Mouse (Mus musculus): Measurements from ENCODE around the gene Avpi1. TPM values are rescaled to one million over a fixed set of nuclear protein-coding genes. Genes with fewer than 3 reads are reported as not detected.

The Avpi1 gene
- polyA plus RNA-seq, 1 experiment from 2014 or later, result 8.3 TPM

- no peak for ATAC-seq
- 93% methylated on average over 5 of the region's 5 CpGs for WGBS
- H3K4me2 ChIP-seq (ENCODE audit: low read length), result no peak overlapping the region
Observed at GRCm38 (mm10) chr19:42127024-42127423, 1.8 kb downstream of the Avpi1 start.

GRCm38 (mm10) chr19:42126219-42126605, 2.6 kb downstream of the Avpi1 start:
- Histone ChIP-seq H3K4me1 (ENCODE audit: control insufficient read depth, insufficient read depth, low read length) (peaks cover 15% of the 10 kb centered on the region), H3K27ac (ENCODE audit: low read length) (no peak overlapping the region), H3K4me2 (ENCODE audit: low read length) (no peak overlapping the region), H3K9ac (ENCODE audit: low read depth, low read length) (no peak overlapping the region), H3K36me3 (ENCODE audit: control insufficient read depth, insufficient read depth, low read length) (peaks cover 5% of the 10 kb centered on the region; the same call in 1 of the 2 replicates), H3K27me3 (ENCODE audit: control insufficient read depth, insufficient read depth, low read depth, low read length) (no peaks in the 10 kb centered on the region; the same call in 1 of the 2 replicates), H3K4me3 (ENCODE audit: low read depth, low read length) (no peak overlapping the region), H3K9me3 (replicated peaks; ENCODE audit: control insufficient read depth, low read length, poor library complexity, severe bottlenecking) (no peaks in the 10 kb centered on the region)
- no peak for ATAC-seq
- WGBS, result 91% methylated on average over 6 of the region's 6 CpGs

More at GRCm38 (mm10) chr19:42127024-42127423, 1.8 kb downstream of the Avpi1 start:
- Histone ChIP-seq H3K36me3 (ENCODE audit: control insufficient read depth, insufficient read depth, low read length) (no peaks in the 10 kb centered on the region; the same call in 1 of the 2 replicates), H3K27me3 (ENCODE audit: control insufficient read depth, insufficient read depth, low read depth, low read length) (no peaks in the 10 kb centered on the region; the same call in 1 of the 2 replicates), H3K9me3 (replicated peaks; ENCODE audit: control insufficient read depth, low read length, poor library complexity, severe bottlenecking) (no peaks in the 10 kb centered on the region), H3K4me1 (ENCODE audit: control insufficient read depth, insufficient read depth, low read length) (peaks cover 15% of the 10 kb centered on the region), H3K9ac (ENCODE audit: low read depth, low read length) (no peak overlapping the region), H3K4me3 (ENCODE audit: low read depth, low read length) (no peak overlapping the region), H3K27ac (ENCODE audit: low read length) (no peak overlapping the region)

- H3K9me3 ChIP-seq (replicated peaks; ENCODE audit: control insufficient read depth, low read length, poor library complexity, severe bottlenecking), result no peaks in the 10 kb centered on the region
- no peak overlapping the region for H3K4me3 ChIP-seq (ENCODE audit: low read depth, low read length)
- H3K36me3 ChIP-seq (ENCODE audit: control insufficient read depth, insufficient read depth, low read length), result peaks cover 10% of the 10 kb centered on the region; the same call in 1 of the 2 replicates
- H3K9ac ChIP-seq (ENCODE audit: low read depth, low read length), result no peak overlapping the region
- no peak overlapping the region for H3K27ac ChIP-seq (ENCODE audit: low read length)
- 79% methylated on average over 11 of the region's 11 CpGs for WGBS
- no peaks in the 10 kb centered on the region; the same call in 1 of the 2 replicates for H3K27me3 ChIP-seq (ENCODE audit: control insufficient read depth, insufficient read depth, low read depth, low read length)
- no peak for ATAC-seq
- no peak overlapping the region for H3K4me2 ChIP-seq (ENCODE audit: low read length)
- peaks cover 15% of the 10 kb centered on the region for H3K4me1 ChIP-seq (ENCODE audit: control insufficient read depth, insufficient read depth, low read length)
Observed at GRCm38 (mm10) chr19:42125501-42126218, 3.2 kb downstream of the Avpi1 start.

GRCm38 (mm10) chr19:42124684-42125083, 4.2 kb downstream of the Avpi1 start:
- Histone ChIP-seq H3K9ac (ENCODE audit: low read depth, low read length) (no peak overlapping the region), H3K4me2 (ENCODE audit: low read length) (no peak overlapping the region), H3K4me1 (ENCODE audit: control insufficient read depth, insufficient read depth, low read length) (peaks cover 13% of the 10 kb centered on the region), H3K27me3 (ENCODE audit: control insufficient read depth, insufficient read depth, low read depth, low read length) (no peaks in the 10 kb centered on the region), H3K4me3 (ENCODE audit: low read depth, low read length) (no peak overlapping the region), H3K27ac (ENCODE audit: low read length) (no peak overlapping the region), H3K36me3 (ENCODE audit: control insufficient read depth, insufficient read depth, low read length) (peaks cover 18% of the 10 kb centered on the region; the same call in 1 of the 2 replicates), H3K9me3 (replicated peaks; ENCODE audit: control insufficient read depth, low read length, poor library complexity, severe bottlenecking) (no peaks in the 10 kb centered on the region)
- no peak for ATAC-seq
- 87% methylated on average over 13 of the region's 13 CpGs for WGBS

GRCm38 (mm10) chr19:42120451-42120850, 8.4 kb downstream of the Avpi1 start:
- Histone ChIP-seq H3K27me3 (ENCODE audit: control insufficient read depth, insufficient read depth, low read depth, low read length) (no peaks in the 10 kb centered on the region), H3K36me3 (ENCODE audit: control insufficient read depth, insufficient read depth, low read length) (peaks cover 30% of the 10 kb centered on the region), H3K9ac (ENCODE audit: low read depth, low read length) (no peak overlapping the region), H3K4me3 (ENCODE audit: low read depth, low read length) (no peak overlapping the region), H3K4me2 (ENCODE audit: low read length) (no peak overlapping the region), H3K27ac (ENCODE audit: low read length) (no peak overlapping the region), H3K9me3 (replicated peaks; ENCODE audit: control insufficient read depth, low read length, poor library complexity, severe bottlenecking) (no peaks in the 10 kb centered on the region), H3K4me1 (ENCODE audit: control insufficient read depth, insufficient read depth, low read length) (no peaks in the 10 kb centered on the region)
- no peak for ATAC-seq
- 97% methylated on average over 8 of the region's 8 CpGs for WGBS

- Histone ChIP-seq H3K4me1 (ENCODE audit: control insufficient read depth, insufficient read depth, low read length) (no peaks in the 10 kb centered on the region), H3K4me2 (ENCODE audit: low read length) (no peak overlapping the region), H3K27me3 (ENCODE audit: control insufficient read depth, insufficient read depth, low read depth, low read length) (no peaks in the 10 kb centered on the region), H3K27ac (ENCODE audit: low read length) (no peak overlapping the region), H3K4me3 (ENCODE audit: low read depth, low read length) (no peak overlapping the region), H3K9me3 (replicated peaks; ENCODE audit: control insufficient read depth, low read length, poor library complexity, severe bottlenecking) (no peaks in the 10 kb centered on the region), H3K36me3 (ENCODE audit: control insufficient read depth, insufficient read depth, low read length) (peaks cover 41% of the 10 kb centered on the region), H3K9ac (ENCODE audit: low read depth, low read length) (no peak overlapping the region)
- 89% methylated on average over 5 of the region's 5 CpGs for WGBS
- ATAC-seq, result no peak
Observed at GRCm38 (mm10) chr19:42118596-42118995, 10.3 kb downstream of the Avpi1 start.

- ATAC-seq, result no peak
- Histone ChIP-seq H3K36me3 (ENCODE audit: control insufficient read depth, insufficient read depth, low read length) (peaks cover 46% of the 10 kb centered on the region), H3K27ac (ENCODE audit: low read length) (no peak overlapping the region), H3K9ac (ENCODE audit: low read depth, low read length) (no peak overlapping the region), H3K4me2 (ENCODE audit: low read length) (no peak overlapping the region), H3K9me3 (replicated peaks; ENCODE audit: control insufficient read depth, low read length, poor library complexity, severe bottlenecking) (no peaks in the 10 kb centered on the region), H3K27me3 (ENCODE audit: control insufficient read depth, insufficient read depth, low read depth, low read length) (no peaks in the 10 kb centered on the region), H3K4me3 (ENCODE audit: low read depth, low read length) (no peak overlapping the region), H3K4me1 (ENCODE audit: control insufficient read depth, insufficient read depth, low read length) (no peaks in the 10 kb centered on the region)
- 96% methylated on average over 9 of the region's 9 CpGs for WGBS
Observed at GRCm38 (mm10) chr19:42118142-42118541, 10.7 kb downstream of the Avpi1 start.

GRCm38 (mm10) chr19:42115783-42116335, 13.0 kb downstream of the Avpi1 start:
- Histone ChIP-seq H3K4me1 (ENCODE audit: control insufficient read depth, insufficient read depth, low read length) (no peaks in the 10 kb centered on the region), H3K4me2 (ENCODE audit: low read length) (no peak overlapping the region), H3K4me3 (ENCODE audit: low read depth, low read length) (no peak overlapping the region), H3K27ac (ENCODE audit: low read length) (no peak overlapping the region), H3K36me3 (ENCODE audit: control insufficient read depth, insufficient read depth, low read length) (peaks cover 40% of the 10 kb centered on the region), H3K9ac (ENCODE audit: low read depth, low read length) (no peak overlapping the region), H3K9me3 (replicated peaks; ENCODE audit: control insufficient read depth, low read length, poor library complexity, severe bottlenecking) (no peaks in the 10 kb centered on the region), H3K27me3 (ENCODE audit: control insufficient read depth, insufficient read depth, low read depth, low read length) (no peaks in the 10 kb centered on the region)
- 96% methylated on average over 4 of the region's 4 CpGs for WGBS
- ATAC-seq, result no peak

- no peak for ATAC-seq
- Histone ChIP-seq H3K4me3 (ENCODE audit: low read depth, low read length) (no peak overlapping the region), H3K27me3 (ENCODE audit: control insufficient read depth, insufficient read depth, low read depth, low read length) (no peaks in the 10 kb centered on the region), H3K4me2 (ENCODE audit: low read length) (no peak overlapping the region), H3K27ac (ENCODE audit: low read length) (no peak overlapping the region), H3K36me3 (ENCODE audit: control insufficient read depth, insufficient read depth, low read length) (peaks cover 20% of the 10 kb centered on the region), H3K9me3 (replicated peaks; ENCODE audit: control insufficient read depth, low read length, poor library complexity, severe bottlenecking) (no peaks in the 10 kb centered on the region), H3K9ac (ENCODE audit: low read depth, low read length) (no peak overlapping the region), H3K4me1 (ENCODE audit: control insufficient read depth, insufficient read depth, low read length) (no peaks in the 10 kb centered on the region)
- 97% methylated on average over 9 of the region's 9 CpGs for WGBS
Observed at GRCm38 (mm10) chr19:42104681-42105080, 24.2 kb downstream of the Avpi1 start.

Data from midbrain, embryonic 16.5 days (tissue).